Mouse (Mus musculus) CH12.LX (cell line): Measurements from ENCODE around the gene Irgc1.

Experiments
- CTCF ChIP-seq, 2 experiments: IDR thresholded peaks in 1 of 2; conservative IDR thresholded peaks in 1 of 2; 2 replicates each; pipeline ENCODE4 v1.5.1; 2011 to 2012; ENCODE audit warnings: low read depth in 2 of 2, low read length in 2 of 2, improper control_type of control experiment in 1 of 2, inconsistent platforms in 1 of 2, mild to moderate bottlenecking in 1 of 2, moderate library complexity in 1 of 2
- JUN ChIP-seq: IDR thresholded peaks from 2 replicates; pipeline ENCODE4 v1.6.1; 2011; ENCODE audit warnings: low read depth, mild to moderate bottlenecking, low read length, improper control_type of control experiment, moderate library complexity; ENCODE audit not compliant: insufficient read depth
- JUND ChIP-seq: conservative IDR thresholded peaks from 2 replicates; pipeline ENCODE4 v1.6.1; 2011; ENCODE audit warnings: low read depth, low read length, improper control_type of control experiment
- MYC ChIP-seq: IDR thresholded peaks from 2 replicates; pipeline ENCODE4 v1.6.1; 2011; ENCODE audit warnings: low read depth, mild to moderate bottlenecking, improper control_type of control experiment, low read length

GRCm38 (mm10) chr7:24419579-24419978, 32.5 kb downstream of the Irgc1 start:
- TF ChIP-seq CTCF (conservative IDR thresholded peaks at IDR 0.05 in 1 of 2, IDR thresholded peaks at IDR 0.05 in 1 of 2; ENCODE audit: low read depth in 2 of 2, low read length in 2 of 2) (no peak), MYC (no peak), JUN (no peak), JUND (no peak)
